In the genomic region with DNA sequence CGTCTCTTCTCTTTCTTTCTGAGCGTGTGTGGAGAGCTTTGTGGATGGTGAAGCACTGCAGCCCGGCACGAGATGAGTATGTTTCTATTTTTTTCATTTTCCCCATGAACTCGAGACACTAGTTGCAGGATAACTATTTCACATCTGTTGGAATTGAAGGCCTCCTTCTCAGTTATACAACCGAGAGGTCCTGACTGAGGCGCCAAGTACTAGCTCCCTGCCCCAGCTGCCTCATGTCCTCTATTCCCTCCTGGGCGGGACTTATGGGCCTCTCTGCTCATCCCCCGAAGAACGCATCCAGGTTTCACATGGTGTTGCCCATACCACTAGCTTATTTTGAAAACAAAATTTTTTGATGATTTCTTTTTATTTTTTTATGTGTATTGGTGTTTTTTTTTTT, we compare ENCODE assay signal across 10 mouse cellular contexts. TPM values are rescaled to one million over a fixed set of nuclear protein-coding genes. Genes with fewer than 3 reads are reported as not detected.
DNase-seq lines count a peak whose midpoint lies in the region; ATAC-seq and TF ChIP-seq lines count a peak whose summit lies in the region.
"Had no signal": no experiment of that assay in that cellular context is flagged by ENCODE, and none has a peak within 500 bp of the region (broad histone marks: within the 10 kb centered on the region; RNA-seq: fewer than 3 reads in every experiment).

No protein-coding gene starts in this region.

- TF ChIP-seq POLR2A in limb, embryonic 14.5 days (IDR thresholded peaks at IDR 0.05; ENCODE audit: borderline replicate concordance, extremely low read depth, insufficient read depth, insufficient read length), result no peak

- TF ChIP-seq EP300 in lung, postnatal 0 days (IDR thresholded peaks at IDR 0.05), result no peak

- H3K4me2 ChIP-seq in lung, postnatal 0 days (replicated peaks; ENCODE audit: low read depth, low read length), result peak overlapping the region; percentile 27
- H3K4me2 ChIP-seq in forebrain, embryonic 16.5 days (ENCODE audit: low read length), result peak overlapping the region; percentile 51
- H3K4me2 ChIP-seq in limb, embryonic 14.5 days (replicated peaks; ENCODE audit: low read depth, low read length, severe bottlenecking), result peak overlapping the region; percentile 50
- H3K4me2 ChIP-seq in stomach, embryonic 14.5 days (replicated peaks; ENCODE audit: low read depth, low read length), result peak overlapping the region; percentile 40

- ATAC-seq in lung, postnatal 0 days, result no peak
- no peak for ATAC-seq in forebrain, embryonic 16.5 days
- ATAC-seq in limb, embryonic 14.5 days (ENCODE audit: low FRiP score, low read depth), result no peak
- no peak for ATAC-seq in stomach, embryonic 14.5 days (ENCODE audit: insufficient number of reproducible peaks, insufficient read depth, low FRiP score, low read depth)

- no peaks in the 10 kb centered on the region for H3K36me3 ChIP-seq in lung, postnatal 0 days (ENCODE audit: insufficient read depth, low read length)
- H3K36me3 ChIP-seq in forebrain, embryonic 16.5 days (ENCODE audit: control insufficient read depth, insufficient read depth), result no peaks in the 10 kb centered on the region
- H3K36me3 ChIP-seq in limb, embryonic 14.5 days (ENCODE audit: control insufficient read depth, insufficient read depth, low read length), result no peaks in the 10 kb centered on the region
- H3K36me3 ChIP-seq in stomach, embryonic 14.5 days (ENCODE audit: control insufficient read depth, insufficient read depth, low read length), result no peaks in the 10 kb centered on the region

- no peaks in the 10 kb centered on the region for H3K9me3 ChIP-seq in lung, postnatal 0 days (ENCODE audit: low read length)
- H3K9me3 ChIP-seq in forebrain, embryonic 16.5 days (ENCODE audit: control insufficient read depth, low read length), result no peaks in the 10 kb centered on the region
- H3K9me3 ChIP-seq in limb, embryonic 14.5 days (ENCODE audit: control insufficient read depth, low read length), result no peaks in the 10 kb centered on the region
- no peaks in the 10 kb centered on the region for H3K9me3 ChIP-seq in stomach, embryonic 14.5 days (ENCODE audit: control insufficient read depth, low read depth, low read length)

- H3K27me3 ChIP-seq in lung, postnatal 0 days (replicated peaks; ENCODE audit: insufficient read depth, low read length), result peaks cover 15% of the 10 kb centered on the region
- H3K27me3 ChIP-seq in forebrain, embryonic 16.5 days (replicated peaks; ENCODE audit: control insufficient read depth, insufficient read depth, low read length), result no peaks in the 10 kb centered on the region; the same call in 1 of the 2 replicates
- no peaks in the 10 kb centered on the region for H3K27me3 ChIP-seq in limb, embryonic 14.5 days (ENCODE audit: control insufficient read depth, insufficient read depth, low read length)
- H3K27me3 ChIP-seq in stomach, embryonic 14.5 days (ENCODE audit: control insufficient read depth, insufficient read depth, low read length), result no peaks in the 10 kb centered on the region

- no peak for DNase-seq in lung, postnatal 0 days (ENCODE audit: low spot score)
- DNase-seq in lung, postnatal 25 days (ENCODE audit: low spot score), result no peak
- DNase-seq in limb, embryonic 14.5 days (ENCODE audit: low spot score), result no peak
- DNase-seq in urinary bladder, adult 18-20 months (ENCODE audit: low spot score in 2 of 2), result no peak
- DNase-seq in layer of hippocampus, postnatal 25 days (ENCODE audit: extremely low spot score in 1 of 2, low spot score in 1 of 2), result no peak
- no peak for DNase-seq in thymus, postnatal 10 days (ENCODE audit: low spot score in 2 of 2)

- no peak overlapping the region for H3K27ac ChIP-seq in lung, postnatal 0 days (ENCODE audit: low read length)
- no peak overlapping the region for H3K27ac ChIP-seq in forebrain, embryonic 16.5 days (ENCODE audit: low read length)
- no peak overlapping the region for H3K27ac ChIP-seq in limb, embryonic 14.5 days (replicated peaks; ENCODE audit: low read depth, low read length)
- no peak overlapping the region for H3K27ac ChIP-seq in stomach, embryonic 14.5 days (ENCODE audit: low read length)

- WGBS in lung, postnatal 0 days, result 33% methylated on average over 10 of the region's 10 CpGs
- WGBS in forebrain, embryonic 16.5 days, result 27% methylated on average over 10 of the region's 10 CpGs
- WGBS in limb, embryonic 14.5 days, result 33% methylated on average over 10 of the region's 10 CpGs
- WGBS in stomach, embryonic 14.5 days, result 25% methylated on average over 10 of the region's 10 CpGs

- H3K9ac ChIP-seq in lung, postnatal 0 days (replicated peaks; ENCODE audit: low read depth), result no peak overlapping the region
- no peak overlapping the region for H3K9ac ChIP-seq in forebrain, embryonic 16.5 days (replicated peaks; ENCODE audit: low read depth, low read length)
- H3K9ac ChIP-seq in limb, embryonic 14.5 days (ENCODE audit: low read depth, low read length, severe bottlenecking), result no peak overlapping the region
- no peak overlapping the region for H3K9ac ChIP-seq in stomach, embryonic 14.5 days (replicated peaks; ENCODE audit: low read depth, low read length)

- no peak overlapping the region for H3K4me3 ChIP-seq in lung, postnatal 0 days (ENCODE audit: low read depth, low read length)
- H3K4me3 ChIP-seq in forebrain, embryonic 16.5 days (replicated peaks; ENCODE audit: low read length), result peak overlapping the region; percentile 25
- H3K4me3 ChIP-seq in limb, embryonic 14.5 days (replicated peaks; ENCODE audit: low read length), result peak overlapping the region; percentile 25
- H3K4me3 ChIP-seq in stomach, embryonic 14.5 days (ENCODE audit: low read depth, low read length), result peak overlapping the region; percentile 9; the same call in 1 of the 2 replicates

- 0 out of 2 replicates have a peak, but pooled peaks cover 3% of the 10 kb centered on the region for H3K4me1 ChIP-seq in lung, postnatal 0 days (ENCODE audit: insufficient read depth, low read depth, low read length)
- H3K4me1 ChIP-seq in forebrain, embryonic 16.5 days (replicated peaks; ENCODE audit: control insufficient read depth, insufficient read depth, low read length), result peaks cover 27% of the 10 kb centered on the region
- peaks cover 35% of the 10 kb centered on the region for H3K4me1 ChIP-seq in limb, embryonic 14.5 days (ENCODE audit: control insufficient read depth, insufficient read depth, low read length)
- peaks cover 18% of the 10 kb centered on the region; the same call in 1 of the 2 replicates for H3K4me1 ChIP-seq in stomach, embryonic 14.5 days (ENCODE audit: control insufficient read depth, insufficient read depth, low read length)

- TF ChIP-seq CTCF in lung, postnatal 0 days (IDR thresholded peaks at IDR 0.05), result no peak

RNA-seq across cellular contexts. Expression of a gene that starts 3.9 kb away (rescaled TPM):
- polyA plus RNA-seq in lung, postnatal 0 days (2015; fragmentation: Nextera tagmentation; extraction: Ambion mirVana), result 5.2 and 6.6 TPM in 2 replicates
- polyA plus RNA-seq in forebrain, embryonic 16.5 days (2015; fragmentation: Nextera tagmentation; extraction: Ambion mirVana), result 1.9 and 4.5 TPM in 2 replicates
- polyA plus RNA-seq in limb, embryonic 14.5 days (2012; rRNA removed), result 63.3 and 92.7 TPM in 2 replicates
- 17.8 and 21.1 TPM in 2 replicates for polyA plus RNA-seq in limb, embryonic 14.5 days (2014; fragmentation: Nextera tagmentation; extraction: Ambion mirVana)
- polyA plus RNA-seq in stomach, embryonic 14.5 days (2014; fragmentation: Nextera tagmentation; extraction: Ambion mirVana), result 12.8 and 12.9 TPM in 2 replicates
- total RNA-seq in layer of hippocampus, postnatal 25 days (2021), result 1 to 10 TPM; 2.5 to 3.2 TPM
- total RNA-seq: liver, adult 2 months had no signal

RNA-seq across cellular contexts. Expression of a gene that starts 10.8 kb away (rescaled TPM):
- polyA plus RNA-seq in lung, postnatal 0 days (2015; fragmentation: Nextera tagmentation; extraction: Ambion mirVana), result 2.0 and 2.4 TPM in 2 replicates
- polyA plus RNA-seq in forebrain, embryonic 16.5 days (2015; fragmentation: Nextera tagmentation; extraction: Ambion mirVana), result 0.15 TPM in 2 replicates
- 3.6 and 4.1 TPM in 2 replicates for polyA plus RNA-seq in limb, embryonic 14.5 days (2012; rRNA removed)
- polyA plus RNA-seq in limb, embryonic 14.5 days (2014; fragmentation: Nextera tagmentation; extraction: Ambion mirVana), result 2.3 and 2.8 TPM in 2 replicates
- polyA plus RNA-seq in stomach, embryonic 14.5 days (2014; fragmentation: Nextera tagmentation; extraction: Ambion mirVana), result 1.5 and 2.0 TPM in 2 replicates
- under 1 TPM in 1 of 2 experiments, not detected in 1; 0.09 TPM for total RNA-seq in layer of hippocampus, postnatal 25 days (2021)

RNA-seq across cellular contexts. Expression of a gene that starts 20.4 kb away (rescaled TPM):
- polyA plus RNA-seq in lung, postnatal 0 days (2015; fragmentation: Nextera tagmentation; extraction: Ambion mirVana), result 4.2 and 4.3 TPM in 2 replicates
- 2.1 and 2.6 TPM in 2 replicates for polyA plus RNA-seq in forebrain, embryonic 16.5 days (2015; fragmentation: Nextera tagmentation; extraction: Ambion mirVana)
- 64.3 and 89.3 TPM in 2 replicates for polyA plus RNA-seq in limb, embryonic 14.5 days (2012; rRNA removed)
- 11.5 and 13.7 TPM in 2 replicates for polyA plus RNA-seq in limb, embryonic 14.5 days (2014; fragmentation: Nextera tagmentation; extraction: Ambion mirVana)
- polyA plus RNA-seq in stomach, embryonic 14.5 days (2014; fragmentation: Nextera tagmentation; extraction: Ambion mirVana), result 5.5 and 6.1 TPM in 2 replicates
- 100 to 1,000 TPM; 150 to 160 TPM for total RNA-seq in layer of hippocampus, postnatal 25 days (2021)

RNA-seq across cellular contexts. Expression of a gene that starts 28.4 kb away (rescaled TPM):
- 61.7 and 63.6 TPM in 2 replicates for polyA plus RNA-seq in lung, postnatal 0 days (2015; fragmentation: Nextera tagmentation; extraction: Ambion mirVana)
- polyA plus RNA-seq in forebrain, embryonic 16.5 days (2015; fragmentation: Nextera tagmentation; extraction: Ambion mirVana), result 308 and 333 TPM in 2 replicates
- polyA plus RNA-seq in limb, embryonic 14.5 days (2012; rRNA removed), result 281 and 320 TPM in 2 replicates
- polyA plus RNA-seq in limb, embryonic 14.5 days (2014; fragmentation: Nextera tagmentation; extraction: Ambion mirVana), result 156 and 164 TPM in 2 replicates
- polyA plus RNA-seq in stomach, embryonic 14.5 days (2014; fragmentation: Nextera tagmentation; extraction: Ambion mirVana), result 148 and 161 TPM in 2 replicates
- 1,000 to 10,000 TPM; 2,256 to 2,439 TPM for total RNA-seq in layer of hippocampus, postnatal 25 days (2021)

RNA-seq across cellular contexts. Expression of a gene that starts 49.0 kb away (rescaled TPM):
- polyA plus RNA-seq in lung, postnatal 0 days (2015; fragmentation: Nextera tagmentation; extraction: Ambion mirVana), result 1.9 and 2.0 TPM in 2 replicates
- 85.3 and 118 TPM in 2 replicates for polyA plus RNA-seq in forebrain, embryonic 16.5 days (2015; fragmentation: Nextera tagmentation; extraction: Ambion mirVana)
- polyA plus RNA-seq in limb, embryonic 14.5 days (2012; rRNA removed), result 12.8 and 13.9 TPM in 2 replicates
- polyA plus RNA-seq in limb, embryonic 14.5 days (2014; fragmentation: Nextera tagmentation; extraction: Ambion mirVana), result 16.5 and 18.8 TPM in 2 replicates
- polyA plus RNA-seq in stomach, embryonic 14.5 days (2014; fragmentation: Nextera tagmentation; extraction: Ambion mirVana), result 8.6 and 8.8 TPM in 2 replicates
- total RNA-seq in layer of hippocampus, postnatal 25 days (2021), result 100 to 1,000 TPM; 320 to 337 TPM
- total RNA-seq: granulocyte monocyte progenitor cell, adult 5-6 weeks had no signal
